Mouse (Mus musculus) layer of hippocampus, adult 8-10 months (tissue): ENCODE measurements around the gene Abhd17b. TPM values are rescaled to one million over a fixed set of nuclear protein-coding genes. Genes with fewer than 3 reads are reported as not detected.
A peak's percentile ranks its signal among the peaks of the same experiment; 100 is the strongest.
"Not testable (repeated sequence)": the region's sequence is repeated elsewhere in the genome, so short reads cannot be mapped to it uniquely, and the experiment has no call there.

Experiments
- DNase-seq, 2 experiments: peaks; one replicate each; pipeline ENCODE4 v3.0.0; 2022; ENCODE audit warnings: low spot score in 2 of 2
- total RNA-seq, 4 experiments: library from RNA; stranded (reverse); gene quantifications; 2 replicates each; pipeline ENCODE4 v1.2.4; 2022

Abhd17b gene
- total RNA-seq, 4 experiments from 2014 or later = 37.0 to 40.7 (median 37.7) TPM

GRCm38 (mm10) chr19:21652285-21653171 lies 457 bp upstream of the Abhd17b start, which contains the start of gene 1110059E24Rik:
1110059E24Rik (minus strand) TSS chr19:21652976.
- DNase-seq = peak; percentile 96

GRCm38 (mm10) chr19:21654788-21655187 lies 1.8 kb downstream of the Abhd17b start:
- DNase-seq = no peak

- no peak for DNase-seq
Observed at GRCm38 (mm10) chr19:21660734-21661133, 7.7 kb downstream of the Abhd17b start.

GRCm38 (mm10) chr19:21663756-21664456 lies 10.9 kb downstream of the Abhd17b start:
- DNase-seq = no peak

- no peak for DNase-seq
Observed at GRCm38 (mm10) chr19:21669650-21670049, 16.7 kb downstream of the Abhd17b start.

- DNase-seq = no peak
Observed at GRCm38 (mm10) chr19:21674354-21675096, 21.5 kb downstream of the Abhd17b start.

GRCm38 (mm10) chr19:21680091-21680490 lies 27.1 kb downstream of the Abhd17b start:
- no peak for DNase-seq

- no peak for DNase-seq
Observed at GRCm38 (mm10) chr19:21680986-21681385, 28.0 kb downstream of the Abhd17b start.

- DNase-seq = no peak
Observed at GRCm38 (mm10) chr19:21713260-21714031, 60.5 kb downstream of the Abhd17b start.

GRCm38 (mm10) chr19:21714278-21714883 lies 61.4 kb downstream of the Abhd17b start:
- no peak for DNase-seq

GRCm38 (mm10) chr19:21715005-21715442 lies 62.0 kb downstream of the Abhd17b start:
- DNase-seq = no peak

GRCm38 (mm10) chr19:21715515-21715914 lies 62.5 kb downstream of the Abhd17b start:
- no peak for DNase-seq

- no peak for DNase-seq
Observed at GRCm38 (mm10) chr19:21716456-21716855, 63.5 kb downstream of the Abhd17b start.

GRCm38 (mm10) chr19:21719206-21719605 lies 66.2 kb downstream of the Abhd17b start:
- DNase-seq = no peak

- DNase-seq = no peak
Observed at GRCm38 (mm10) chr19:21720950-21721349, 68.0 kb downstream of the Abhd17b start.

- DNase-seq = not testable (repeated sequence)
Observed at GRCm38 (mm10) chr19:21723280-21723679, 70.3 kb downstream of the Abhd17b start.

GRCm38 (mm10) chr19:21723911-21724655 lies 71.1 kb downstream of the Abhd17b start:
- DNase-seq = peak; percentile 69 to 88

GRCm38 (mm10) chr19:21725168-21725567 lies 72.2 kb downstream of the Abhd17b start:
- no peak for DNase-seq

- DNase-seq = no peak
Observed at GRCm38 (mm10) chr19:21727081-21727480, 74.1 kb downstream of the Abhd17b start.

- DNase-seq = no peak
Observed at GRCm38 (mm10) chr19:21728342-21728741, 75.4 kb downstream of the Abhd17b start.
